ENCODE assay signal across 18 mouse cellular contexts in the genomic region with DNA sequence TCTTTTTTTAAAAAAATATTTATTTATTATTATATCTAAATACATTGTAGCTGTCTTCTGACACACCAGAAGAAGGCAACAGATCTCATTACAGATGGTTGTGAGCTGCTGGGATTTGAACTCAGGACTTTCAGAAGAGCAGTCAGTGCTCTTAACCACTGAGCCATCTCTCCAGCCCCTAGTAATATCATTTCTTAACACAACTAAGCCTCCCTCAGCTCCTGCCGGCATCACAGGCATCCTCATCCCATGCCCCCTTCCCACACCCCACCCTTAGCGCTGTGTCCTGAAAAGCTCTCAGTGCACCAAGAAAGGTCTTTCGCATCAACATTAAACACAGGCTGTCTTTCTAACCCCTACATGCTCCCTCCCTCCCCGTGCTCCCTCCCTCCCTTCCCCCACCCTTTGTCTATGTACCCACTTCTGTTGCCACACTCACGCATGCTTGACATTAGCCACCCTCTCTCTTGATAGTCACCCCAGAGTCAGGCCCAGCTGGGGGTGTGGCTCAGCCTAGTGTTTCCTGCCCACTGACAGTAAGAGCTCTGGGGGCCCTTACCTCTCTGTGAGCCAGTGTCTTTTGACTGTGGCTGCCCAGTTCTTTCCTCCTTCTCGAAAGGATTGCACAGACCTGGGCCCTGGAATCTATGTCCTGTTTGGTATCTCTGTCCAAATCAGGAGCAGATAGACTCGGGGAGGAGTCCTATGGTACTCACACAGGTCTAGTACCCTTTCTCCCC.
"Had no signal": no experiment of that assay in that cellular context is flagged by ENCODE, and none has a peak within 500 bp of the region (broad histone marks: within the 10 kb centered on the region; RNA-seq: fewer than 3 reads in every experiment).

No protein-coding gene starts in this region.

- H3K4me1 ChIP-seq: stomach, embryonic 15.5 days had no signal

- H3K36me3 ChIP-seq: kidney, embryonic 15.5 days; liver, embryonic 13.5 days; midbrain, embryonic 13.5 days; neural tube, embryonic 12.5 days; neural tube, embryonic 15.5 days; stomach, embryonic 15.5 days had no signal

- ATAC-seq: lung, postnatal 0 days; midbrain, embryonic 13.5 days had no signal

- H3K9me3 ChIP-seq: kidney, embryonic 15.5 days; liver, embryonic 13.5 days; midbrain, embryonic 13.5 days; neural tube, embryonic 12.5 days; neural tube, embryonic 15.5 days; stomach, embryonic 15.5 days had no signal

- DNase-seq: kidney, adult 11 months; kidney, adult 8-10 months; kidney, postnatal 10 days; kidney, postnatal 36 days; layer of hippocampus, postnatal 36 days; liver, embryonic 13.5 days; lung, adult 2 months; lung, postnatal 36 days; right cerebral cortex, postnatal 25 days; spleen, adult 18-20 months; thymus, postnatal 36 days had no signal

- H3K27me3 ChIP-seq: stomach, embryonic 15.5 days had no signal

- H3K9ac ChIP-seq: kidney, embryonic 15.5 days; liver, embryonic 13.5 days; midbrain, embryonic 13.5 days; neural tube, embryonic 12.5 days; neural tube, embryonic 15.5 days; stomach, embryonic 15.5 days had no signal

- H3K4me3 ChIP-seq: kidney, embryonic 15.5 days; left cerebral cortex, adult 2 months; liver, embryonic 13.5 days; midbrain, embryonic 13.5 days; neural tube, embryonic 12.5 days; neural tube, embryonic 15.5 days; stomach, embryonic 15.5 days had no signal

- H3K4me2 ChIP-seq: kidney, embryonic 15.5 days; liver, embryonic 13.5 days; midbrain, embryonic 13.5 days; neural tube, embryonic 12.5 days; neural tube, embryonic 15.5 days; stomach, embryonic 15.5 days had no signal

- H3K27ac ChIP-seq: kidney, embryonic 15.5 days; liver, embryonic 13.5 days; midbrain, embryonic 13.5 days; neural tube, embryonic 12.5 days; neural tube, embryonic 15.5 days; stomach, embryonic 15.5 days had no signal
